Mouse (Mus musculus) lung, postnatal 0 days (tissue): Measurements from ENCODE around the gene Capn5.

Experiments used
- CTCF ChIP-seq: IDR thresholded peaks from 2 replicates; pipeline ENCODE4 v1.5.1; 2016; ENCODE audit warnings: antibody characterized with exemption, mild to moderate bottlenecking
- EP300 ChIP-seq: IDR thresholded peaks from 2 replicates; pipeline ENCODE4 v1.6.1; 2016; ENCODE audit warnings: antibody characterized with exemption, mild to moderate bottlenecking, control low read depth

- no peak for TF ChIP-seq CTCF
- no peak for TF ChIP-seq EP300
These were observed 7.3 kb upstream of the Capn5 start for GRCm38 (mm10) chr7:98185326-98185725.
